Mouse (Mus musculus) forebrain, embryonic 15.5 days (tissue): ENCODE results near the gene Snapc4. TPM values are rescaled to one million over a fixed set of nuclear protein-coding genes. Genes with fewer than 3 reads are reported as not detected.

Experiments
- ATAC-seq: fragments of 200-750 bp; cut with Nextera tagmentation; replicated peaks from 2 replicates; pipeline ENCODE4 v1.8.0; 2017; ENCODE audit warnings: mild to moderate bottlenecking, moderate TSS enrichment, moderate library complexity
- H3K27ac ChIP-seq: fragments of 300-500 bp; sonication (generic); replicated peaks from 2 replicates; pipeline ENCODE4 v1.5.1; 2015; ENCODE audit warnings: mild to moderate bottlenecking, inconsistent platforms
- H3K27me3 ChIP-seq: fragments of 300-500 bp; sonication (generic); 2 replicates; pipeline ENCODE4 v1.6.1; 2015; ENCODE audit warnings: inconsistent platforms
- H3K36me3 ChIP-seq: fragments of 300-500 bp; sonication (generic); 2 replicates; pipeline ENCODE4 v1.6.1; 2015; ENCODE audit warnings: mild to moderate bottlenecking, inconsistent platforms
- H3K4me1 ChIP-seq: fragments of 300-500 bp; sonication (generic); 2 replicates; pipeline ENCODE4 v1.6.1; 2015; ENCODE audit warnings: inconsistent platforms
- H3K4me2 ChIP-seq: fragments of 300-500 bp; sonication (generic); replicated peaks from 2 replicates; pipeline ENCODE4 v1.6.1; 2015; ENCODE audit warnings: mild to moderate bottlenecking, inconsistent platforms
- H3K4me3 ChIP-seq: fragments of 300-500 bp; sonication (generic); 2 replicates; pipeline ENCODE4 v1.5.1; 2015; ENCODE audit warnings: mild to moderate bottlenecking, inconsistent platforms
- H3K9ac ChIP-seq: fragments of 300-500 bp; sonication (generic); replicated peaks from 2 replicates; pipeline ENCODE4 v1.6.1; 2015; ENCODE audit warnings: mild to moderate bottlenecking, inconsistent platforms
- H3K9me3 ChIP-seq: fragments of 300-500 bp; sonication (generic); 2 replicates; pipeline ENCODE4 v1.6.1; 2016; ENCODE audit warnings: inconsistent platforms
- WGBS: fragments of 180-500 bp; shearing (Covaris S2); methylation state at CpG from one replicate; pipeline ENCODE4 v1.1.7; 2015; ENCODE audit warnings: mixed read lengths; 5-methylcytosine and 5-hydroxymethylcytosine counted together
- polyA plus RNA-seq: library from polyadenylated mRNA; unstranded; fragments of >200 nt; fragmentation: Nextera tagmentation; extraction: Ambion mirVana; gene quantifications from 2 replicates; pipeline ENCODE4 v1.2.1, GENCODE M21; 2015

Gene Snapc4
- polyA plus RNA-seq, 1 experiment from 2014 or later, result 31.6 TPM

- Histone ChIP-seq H3K4me3 (peak overlapping the region; percentile 61), H3K4me1 (peaks cover 25% of the 10 kb centered on the region), H3K27ac (peak overlapping the region; percentile 92), H3K4me2 (peak overlapping the region; percentile 80), H3K9ac (peak overlapping the region; percentile 96), H3K9me3 (no peaks in the 10 kb centered on the region), H3K36me3 (peaks cover 23% of the 10 kb centered on the region), H3K27me3 (no peaks in the 10 kb centered on the region)
- peak; percentile 45 for ATAC-seq
- 2% methylated on average over 36 of the region's 36 CpGs for WGBS
These were observed 28.1 kb downstream of the Snapc4 start for GRCm38 (mm10) chr2:26352291-26352910.

- H3K9ac ChIP-seq, result peak within 1 kb of the TSS; percentile 96
- H3K27me3 ChIP-seq, result no peaks in the 10 kb centered on the region
- 2% methylated on average over 62 of the region's 62 CpGs for WGBS
- H3K4me2 ChIP-seq, result peak within 1 kb of the TSS; percentile 80
- peak; percentile 84 for ATAC-seq
- peaks cover 30% of the 10 kb centered on the region for H3K36me3 ChIP-seq
- H3K4me3 ChIP-seq, result peak within 1 kb of the TSS; percentile 61
- H3K4me1 ChIP-seq, result peaks cover 25% of the 10 kb centered on the region
- H3K27ac ChIP-seq, result peak within 1 kb of the TSS; percentile 92
- H3K9me3 ChIP-seq, result no peaks in the 10 kb centered on the region
These were observed 28.8 kb downstream of the Snapc4 start, which contains the start of gene Dnlz for GRCm38 (mm10) chr2:26351358-26352290. Gene Dnlz (minus strand): TSS chr2:26352110.

GRCm38 (mm10) chr2:26348241-26348640 lies 32.2 kb downstream of the Snapc4 start:
- 80% methylated on average over 6 of the region's 6 CpGs for WGBS
- Histone ChIP-seq H3K9ac (no peak overlapping the region), H3K4me1 (peaks cover 22% of the 10 kb centered on the region), H3K36me3 (peaks cover 62% of the 10 kb centered on the region), H3K4me3 (no peak overlapping the region), H3K9me3 (no peaks in the 10 kb centered on the region), H3K27ac (no peak overlapping the region), H3K4me2 (no peak overlapping the region), H3K27me3 (no peaks in the 10 kb centered on the region)
- no peak for ATAC-seq

GRCm38 (mm10) chr2:26342609-26343490 lies 37.6 kb downstream of the Snapc4 start:
- no peak overlapping the region for H3K9ac ChIP-seq
- no peaks in the 10 kb centered on the region for H3K27me3 ChIP-seq
- peaks cover 77% of the 10 kb centered on the region for H3K36me3 ChIP-seq
- no peak overlapping the region for H3K4me3 ChIP-seq
- 74% methylated on average over 11 of the region's 11 CpGs for WGBS
- no peak overlapping the region for H3K27ac ChIP-seq
- no peaks in the 10 kb centered on the region for H3K9me3 ChIP-seq
- no peaks in the 10 kb centered on the region; the same call in 1 of the 2 replicates for H3K4me1 ChIP-seq
- H3K4me2 ChIP-seq, result no peak overlapping the region
- ATAC-seq, result no peak

GRCm38 (mm10) chr2:26342044-26342443 lies 38.4 kb downstream of the Snapc4 start:
- no peaks in the 10 kb centered on the region for H3K9me3 ChIP-seq
- H3K27me3 ChIP-seq, result no peaks in the 10 kb centered on the region
- no peak overlapping the region for H3K27ac ChIP-seq
- peaks cover 69% of the 10 kb centered on the region for H3K36me3 ChIP-seq
- no peak for ATAC-seq
- no peak overlapping the region for H3K4me3 ChIP-seq
- H3K4me2 ChIP-seq, result no peak overlapping the region
- H3K4me1 ChIP-seq, result no peaks in the 10 kb centered on the region; the same call in 1 of the 2 replicates
- WGBS, result 68% methylated on average over 10 of the region's 10 CpGs
- no peak overlapping the region for H3K9ac ChIP-seq

GRCm38 (mm10) chr2:26341510-26341981 lies 38.9 kb downstream of the Snapc4 start:
- Histone ChIP-seq H3K4me1 (no peaks in the 10 kb centered on the region; the same call in 1 of the 2 replicates), H3K27me3 (no peaks in the 10 kb centered on the region), H3K36me3 (peaks cover 64% of the 10 kb centered on the region), H3K9ac (no peak overlapping the region), H3K27ac (no peak overlapping the region), H3K9me3 (no peaks in the 10 kb centered on the region), H3K4me3 (no peak overlapping the region), H3K4me2 (no peak overlapping the region)
- no peak for ATAC-seq
- 93% methylated on average over 2 of the region's 2 CpGs for WGBS

- Histone ChIP-seq H3K4me1 (no peaks in the 10 kb centered on the region; the same call in 1 of the 2 replicates), H3K27ac (no peak overlapping the region), H3K27me3 (no peaks in the 10 kb centered on the region), H3K4me3 (no peak overlapping the region), H3K36me3 (peaks cover 42% of the 10 kb centered on the region), H3K9ac (no peak overlapping the region), H3K4me2 (no peak overlapping the region), H3K9me3 (no peaks in the 10 kb centered on the region)
- no peak for ATAC-seq
- WGBS, result 79% methylated on average over 5 of the region's 5 CpGs
These were observed 41.3 kb downstream of the Snapc4 start for GRCm38 (mm10) chr2:26339204-26339551.

- no peak for ATAC-seq
- Histone ChIP-seq H3K36me3 (peaks cover 36% of the 10 kb centered on the region), H3K9ac (no peak overlapping the region), H3K27ac (no peak overlapping the region), H3K4me1 (no peaks in the 10 kb centered on the region; the same call in 1 of the 2 replicates), H3K27me3 (no peaks in the 10 kb centered on the region), H3K9me3 (no peaks in the 10 kb centered on the region), H3K4me3 (no peak overlapping the region), H3K4me2 (no peak overlapping the region)
- 76% methylated on average over 9 of the region's 13 CpGs for WGBS
These were observed 41.9 kb downstream of the Snapc4 start for GRCm38 (mm10) chr2:26338302-26339203.

GRCm38 (mm10) chr2:26330702-26331101 lies 49.8 kb downstream of the Snapc4 start:
- ATAC-seq, result 0 out of 2 replicates have a peak, but pooled peaks have one; percentile 37
- Histone ChIP-seq H3K9me3 (no peaks in the 10 kb centered on the region), H3K27me3 (no peaks in the 10 kb centered on the region), H3K4me3 (no peak overlapping the region), H3K27ac (no peak overlapping the region), H3K4me1 (no peaks in the 10 kb centered on the region), H3K36me3 (peaks cover 55% of the 10 kb centered on the region), H3K4me2 (no peak overlapping the region), H3K9ac (no peak overlapping the region)
- 84% methylated on average over 6 of the region's 6 CpGs for WGBS

- ATAC-seq, result no peak
- H3K36me3 ChIP-seq, result peaks cover 61% of the 10 kb centered on the region
- H3K9me3 ChIP-seq, result no peaks in the 10 kb centered on the region
- WGBS, result 93% methylated on average over 4 of the region's 4 CpGs
- no peak overlapping the region for H3K9ac ChIP-seq
- H3K27me3 ChIP-seq, result no peaks in the 10 kb centered on the region
- H3K4me2 ChIP-seq, result no peak overlapping the region
- H3K4me3 ChIP-seq, result no peak overlapping the region
- no peaks in the 10 kb centered on the region for H3K4me1 ChIP-seq
- H3K27ac ChIP-seq, result no peak overlapping the region
These were observed 50.4 kb downstream of the Snapc4 start for GRCm38 (mm10) chr2:26330056-26330468.

GRCm38 (mm10) chr2:26329402-26329801 lies 51.1 kb downstream of the Snapc4 start:
- no peaks in the 10 kb centered on the region for H3K27me3 ChIP-seq
- no peak overlapping the region for H3K27ac ChIP-seq
- H3K9ac ChIP-seq, result no peak overlapping the region
- ATAC-seq, result no peak; the same call in 1 of the 2 replicates
- no peak overlapping the region for H3K4me2 ChIP-seq
- H3K36me3 ChIP-seq, result peaks cover 68% of the 10 kb centered on the region
- no peaks in the 10 kb centered on the region for H3K9me3 ChIP-seq
- 54% methylated on average over 8 of the region's 8 CpGs for WGBS
- no peak overlapping the region for H3K4me3 ChIP-seq
- H3K4me1 ChIP-seq, result no peaks in the 10 kb centered on the region
